Mouse (Mus musculus) mouse embryonic stem cell (cell line): ENCODE data around the gene Bmp2k.

Experiments used
- in situ Hi-C, 2 experiments: fragments of 300-500 bp; cut with MboI; formaldehyde crosslinking; loops; 1 replicate in 1 of 2; 3 replicates in 1 of 2; pipeline ENCODE4 v1.14.3; 2019 to 2020; ENCODE audit warnings: low sequenced_read_pairs in 2 of 2, low pct_unique_long_range_greater_than_20kb in 1 of 2, mixed read lengths in 1 of 2; ENCODE audit not compliant: unreplicated experiment in 1 of 2

The Bmp2k gene

DNA sequence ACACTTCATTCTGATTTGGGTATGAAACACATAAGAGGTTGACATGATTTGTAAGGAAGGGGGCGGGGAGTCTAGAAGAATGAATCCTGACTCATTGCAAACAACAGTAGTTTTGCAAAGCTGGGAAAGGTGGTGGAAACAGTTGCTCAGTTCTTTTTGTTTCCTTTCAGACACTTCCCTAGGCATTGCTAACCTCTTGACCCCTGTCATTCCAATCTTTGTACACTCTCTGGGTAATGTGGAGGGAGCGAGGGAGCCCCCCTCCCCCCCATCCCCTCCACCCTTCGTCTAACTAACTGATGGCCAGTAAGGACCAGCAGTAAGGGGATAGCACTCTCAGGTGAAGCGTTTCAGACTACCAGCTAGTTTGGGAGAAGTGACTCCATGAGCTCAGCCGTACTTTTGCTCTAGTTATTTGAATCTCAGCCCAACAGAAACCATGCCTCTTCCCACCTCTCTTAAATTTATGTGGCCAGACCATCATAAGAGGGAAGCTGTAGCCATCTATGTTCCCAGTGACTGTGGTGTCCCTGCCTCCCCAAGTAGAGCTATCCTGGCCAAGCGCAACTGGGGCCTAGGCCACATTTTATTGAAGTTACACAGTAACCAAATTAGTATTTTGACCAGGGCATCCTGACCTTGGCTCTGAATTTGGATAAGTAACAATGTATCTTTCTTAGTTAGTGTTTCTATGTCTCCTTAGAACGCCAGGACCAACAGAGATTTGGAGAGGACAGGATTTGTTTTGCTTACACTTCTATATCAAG lies 27.6 kb upstream of the Bmp2k start:
- in situ Hi-C loops: no loop called here

DNA sequence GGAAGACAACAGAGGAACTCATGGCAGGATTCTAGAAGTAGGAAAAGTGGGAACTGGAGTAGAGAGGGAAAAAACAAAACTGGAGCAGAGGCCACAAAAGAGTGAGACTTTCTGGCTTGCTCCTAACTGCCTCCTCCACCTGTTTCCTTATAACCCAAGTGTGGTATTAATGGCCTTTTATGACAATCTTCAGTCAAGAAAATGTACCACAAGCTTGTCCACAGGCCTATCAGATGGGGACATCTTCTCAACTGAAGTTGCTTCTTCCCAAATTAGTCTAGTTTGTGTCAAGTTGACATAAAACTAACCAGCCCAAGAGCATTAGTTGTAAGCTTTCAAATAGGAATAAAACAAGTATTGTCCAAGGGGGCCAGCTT lies 27.0 kb upstream of the Bmp2k start:
- in situ Hi-C loops: no loop called here

DNA sequence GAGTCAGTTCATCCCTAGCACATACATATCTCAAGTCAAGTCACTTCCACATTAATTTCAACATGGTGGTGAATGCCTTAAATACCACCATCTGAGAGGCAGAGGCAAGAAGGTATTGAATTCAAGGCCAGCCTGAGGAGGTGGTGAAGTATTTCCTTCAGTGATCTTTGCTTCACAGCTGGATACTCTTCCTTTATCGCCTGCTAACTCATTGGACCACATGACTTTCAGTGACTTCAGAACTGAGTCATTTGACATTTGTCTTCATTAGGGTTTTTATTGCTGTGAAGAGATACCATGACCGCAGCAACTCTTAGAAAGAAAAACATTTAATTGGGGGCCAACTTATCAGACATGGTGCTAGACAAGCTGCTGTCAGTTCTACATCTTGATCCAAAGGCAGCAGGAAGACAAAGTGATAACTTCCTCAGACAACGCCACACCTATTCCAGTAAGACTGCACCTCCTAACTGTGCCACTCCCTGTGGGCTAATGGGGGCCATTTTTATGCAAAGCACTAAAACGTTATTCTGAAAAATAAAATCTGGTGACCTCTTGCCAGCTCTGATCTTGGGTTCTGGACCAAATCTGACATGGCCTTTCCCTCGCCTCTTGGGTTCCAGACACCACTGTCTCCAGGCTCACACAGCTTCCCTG lies 24.9 kb upstream of the Bmp2k start:
- in situ Hi-C loops: no loop called here

DNA sequence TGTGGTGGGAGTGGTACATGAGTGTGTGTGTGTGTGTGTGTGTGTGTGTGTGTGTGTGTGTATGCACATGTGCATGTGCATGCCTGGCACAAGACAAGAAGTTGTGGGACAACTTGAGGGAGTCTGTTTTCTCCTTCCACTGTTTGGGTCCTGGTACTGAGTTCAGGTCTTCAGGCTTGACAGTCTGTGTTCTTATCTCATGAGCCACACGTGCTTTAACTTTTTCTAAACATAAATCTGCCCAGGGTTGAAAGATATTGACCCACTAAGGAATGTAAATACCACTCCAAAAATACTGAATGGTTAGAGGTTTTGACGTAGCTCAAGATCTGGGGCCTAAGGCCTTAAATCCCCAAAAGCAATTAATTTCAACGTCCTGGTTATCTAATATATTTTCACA lies 23.8 kb upstream of the Bmp2k start:
- in situ Hi-C loops: no loop called here

DNA sequence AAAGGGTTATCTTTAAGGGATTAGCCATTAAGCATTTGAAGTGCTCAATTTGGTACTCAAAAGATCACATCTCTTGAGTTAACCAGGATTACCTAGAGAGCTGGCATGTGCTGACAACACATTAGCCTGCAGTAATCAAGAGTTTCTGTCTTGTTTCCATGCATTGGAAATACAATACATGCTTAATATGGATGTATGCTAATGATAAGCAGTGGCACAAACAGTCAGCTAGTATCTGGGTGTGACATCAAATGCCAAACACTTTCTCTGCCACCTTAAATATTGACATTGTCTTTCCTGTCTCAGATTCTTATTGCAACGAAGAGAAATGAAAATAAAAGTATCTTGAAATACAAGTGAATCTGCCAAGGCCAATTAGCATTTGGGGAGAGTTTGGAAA lies 22.8 kb upstream of the Bmp2k start:
- in situ Hi-C loops: no loop called here

DNA sequence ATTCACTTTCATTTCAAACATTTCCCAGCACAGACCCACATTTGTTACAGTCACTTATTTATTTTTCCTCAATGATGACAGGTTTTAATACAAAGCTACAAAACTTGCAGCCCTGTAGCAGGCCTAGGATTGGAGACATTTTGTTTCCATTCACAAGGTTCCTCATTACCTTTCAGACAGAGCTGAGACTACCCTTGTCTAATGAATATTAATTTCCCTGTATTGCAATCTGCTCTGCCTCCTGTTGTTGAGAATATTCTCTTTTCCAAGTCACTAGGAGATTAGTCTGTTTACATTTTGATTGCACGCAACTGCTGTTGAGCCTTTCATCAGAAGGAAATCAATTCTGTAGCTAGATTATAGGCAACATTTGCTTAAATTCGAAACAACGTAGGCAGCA lies 22.4 kb upstream of the Bmp2k start:
- in situ Hi-C loops: no loop called here

DNA sequence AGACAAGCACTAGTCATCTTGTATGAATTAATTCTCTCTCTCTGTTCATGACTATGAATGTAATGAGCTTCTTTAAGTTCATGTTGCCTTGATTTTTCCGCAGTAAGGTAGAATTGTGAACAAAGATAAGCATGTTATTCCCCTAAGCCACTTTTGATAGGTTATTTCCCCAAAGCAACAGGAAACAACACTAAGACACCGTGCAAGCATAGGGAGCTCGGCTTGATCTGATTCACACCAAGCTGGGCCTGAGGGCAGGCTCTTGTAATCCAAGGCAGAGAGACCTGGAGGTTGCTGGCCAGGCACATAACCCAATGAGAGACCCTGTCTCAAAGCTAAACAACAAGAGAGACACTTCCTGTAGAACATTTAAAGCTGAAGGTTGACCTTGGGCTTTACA lies 21.3 kb upstream of the Bmp2k start:
- in situ Hi-C loops: no loop called here

DNA sequence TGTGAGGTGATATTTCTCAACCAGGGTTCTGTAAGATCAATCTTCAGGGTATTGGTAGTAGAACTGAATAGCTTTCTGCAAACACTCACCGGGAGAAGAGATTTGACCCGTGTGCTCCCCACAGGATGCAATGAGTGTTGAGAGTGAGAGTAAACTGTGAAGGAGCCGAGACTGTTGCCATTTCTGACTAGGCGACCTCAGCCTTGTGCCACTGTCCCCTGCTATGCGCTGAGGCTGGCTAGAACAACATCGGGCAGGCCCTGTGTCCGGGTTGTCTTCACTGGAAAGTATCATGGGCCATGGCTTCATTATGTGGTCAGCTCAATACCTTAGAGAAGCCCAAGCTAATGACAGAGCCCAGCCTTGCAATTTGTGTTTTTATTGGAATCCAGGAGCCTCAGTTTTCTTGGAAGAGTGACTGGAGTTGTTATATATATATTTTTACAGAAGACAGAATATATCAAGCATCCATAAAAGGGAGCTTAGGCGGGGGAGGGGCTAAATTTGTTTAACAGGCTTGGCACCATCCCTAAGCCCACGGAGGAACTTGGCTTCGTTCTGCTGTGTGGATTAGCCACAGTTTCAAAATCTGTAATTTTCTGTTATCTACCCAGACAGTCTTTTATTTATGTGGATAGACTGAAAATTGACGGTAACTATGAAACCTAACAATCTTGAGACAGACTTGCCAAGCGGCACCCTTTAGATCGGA lies 18.0 kb upstream of the Bmp2k start:
- in situ Hi-C loops: no loop called here

DNA sequence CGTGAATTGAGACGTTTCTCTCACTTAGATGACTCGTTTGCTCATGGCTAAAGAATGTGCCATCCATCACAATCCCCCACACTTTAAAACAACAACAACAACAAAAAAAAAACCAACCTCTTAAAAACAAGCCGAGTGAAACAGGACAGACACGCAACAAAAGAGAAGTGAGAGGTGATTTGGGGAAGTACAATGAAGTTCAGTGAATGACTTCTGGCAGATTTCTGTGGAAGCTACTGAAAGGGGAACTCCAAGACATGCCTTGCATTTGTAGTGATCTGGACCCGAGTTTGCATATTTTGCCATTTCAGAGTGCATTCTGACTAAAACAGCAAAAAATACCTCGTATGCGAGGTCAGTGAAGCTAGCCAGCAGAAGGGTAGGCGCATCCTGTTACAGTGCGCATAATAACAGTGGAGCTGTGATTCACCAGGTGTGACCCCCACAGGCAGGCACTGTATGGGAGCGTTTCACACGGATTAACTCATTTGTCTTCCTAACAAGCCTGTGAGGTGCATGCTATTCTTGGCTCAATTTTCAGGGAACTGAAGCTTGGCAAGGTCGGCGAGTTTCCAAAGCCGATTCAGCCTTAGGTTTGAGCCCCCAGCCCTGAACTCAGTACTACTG lies 17.4 kb upstream of the Bmp2k start:
- in situ Hi-C loops: no loop called here

DNA sequence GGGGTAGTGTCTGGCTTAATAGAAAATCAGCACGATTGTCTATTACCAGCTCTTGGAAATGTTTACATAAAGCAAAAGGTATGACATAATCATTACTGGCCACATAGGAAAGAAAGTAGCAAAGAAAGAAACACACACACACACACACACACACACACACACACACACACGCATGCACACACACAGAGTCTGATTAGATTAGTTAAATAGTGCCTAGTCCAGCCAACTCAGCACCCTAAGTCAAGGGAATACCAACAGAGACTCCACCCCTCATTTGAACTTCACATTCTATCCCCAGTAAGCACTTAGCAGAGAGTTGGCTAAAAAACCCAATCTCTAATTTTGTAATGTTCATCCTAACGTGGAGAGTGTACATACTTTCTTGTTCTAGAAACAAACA lies 15.5 kb upstream of the Bmp2k start:
- in situ Hi-C loops: no loop called here

DNA sequence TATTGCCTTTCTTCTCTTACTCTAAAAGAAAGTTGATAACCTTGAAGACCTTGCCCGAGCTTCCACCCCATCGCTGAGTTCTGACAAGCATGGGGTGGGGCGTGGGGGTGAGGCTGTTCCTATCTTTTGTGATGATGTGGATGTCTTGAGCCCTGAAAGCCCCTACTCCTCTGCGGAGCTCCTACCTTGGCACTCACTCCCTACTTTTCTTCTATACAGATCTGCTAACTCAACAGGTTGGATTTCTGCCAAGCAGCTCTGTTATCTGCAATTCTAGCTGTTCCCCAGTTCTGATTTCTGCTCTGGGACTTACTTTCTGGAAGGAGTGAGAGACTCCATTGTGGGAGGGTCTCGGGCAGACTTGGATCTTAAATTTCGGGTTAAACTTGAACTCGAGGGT lies 14.3 kb upstream of the Bmp2k start:
- in situ Hi-C loops: no loop called here

DNA sequence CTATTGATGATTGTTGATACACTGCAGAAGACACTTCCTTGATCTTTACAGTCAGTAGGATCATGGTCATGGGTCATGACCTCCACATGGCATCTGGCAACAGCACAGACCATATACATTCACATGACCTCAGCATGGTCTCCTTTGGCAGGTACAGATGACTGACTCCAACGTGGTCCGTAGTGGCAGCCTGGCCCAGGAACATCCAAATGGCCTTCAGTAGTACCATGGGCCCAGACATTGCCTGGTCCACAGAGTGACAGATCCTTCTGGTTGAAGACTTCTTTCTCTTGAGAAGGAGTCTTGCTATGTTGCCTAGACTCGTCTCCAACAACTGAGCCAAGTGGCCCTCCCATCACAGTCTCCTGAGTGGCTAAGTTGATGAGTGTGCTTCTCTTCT lies 10.6 kb upstream of the Bmp2k start:
- in situ Hi-C loops: no loop called here

DNA sequence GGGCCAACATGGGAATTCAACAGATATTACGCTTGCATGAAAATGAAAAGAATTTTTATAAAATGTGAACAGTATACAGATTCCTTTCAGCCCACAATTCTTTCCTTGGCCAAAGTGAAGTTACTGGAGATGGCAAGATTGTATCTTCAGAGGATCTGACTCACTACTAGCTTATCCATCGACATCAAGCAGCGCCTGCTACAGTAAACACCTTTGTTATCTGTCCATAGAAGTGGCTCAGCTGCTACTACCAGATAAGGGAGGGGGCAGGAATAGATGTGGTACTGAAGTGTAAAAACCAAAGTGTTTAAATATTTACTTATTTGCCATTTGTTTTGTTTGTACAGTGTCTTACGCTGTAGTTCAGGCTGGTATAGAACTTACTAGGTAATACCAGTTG lies 8.6 kb upstream of the Bmp2k start:
- in situ Hi-C loops: no loop called here

DNA sequence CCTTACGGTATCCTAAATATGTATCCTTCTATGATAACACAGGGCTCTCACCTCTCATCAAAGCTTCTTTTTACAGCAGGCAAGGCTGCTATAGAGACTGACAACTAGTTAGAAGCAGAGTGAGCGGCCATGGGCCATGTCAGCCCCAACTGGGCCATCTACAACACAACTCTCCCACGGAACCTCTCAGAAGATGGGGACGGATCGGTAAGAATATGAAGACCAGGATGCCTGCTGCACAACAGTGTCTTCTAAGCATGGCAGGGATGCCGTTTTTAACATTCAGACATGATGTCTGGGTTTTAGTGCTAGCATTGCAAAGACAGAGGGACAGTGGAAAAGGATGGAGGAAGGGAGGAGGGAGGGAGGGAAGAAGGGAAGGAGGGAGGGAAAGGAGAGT lies 6.3 kb upstream of the Bmp2k start:
- in situ Hi-C loops: no loop called here

DNA sequence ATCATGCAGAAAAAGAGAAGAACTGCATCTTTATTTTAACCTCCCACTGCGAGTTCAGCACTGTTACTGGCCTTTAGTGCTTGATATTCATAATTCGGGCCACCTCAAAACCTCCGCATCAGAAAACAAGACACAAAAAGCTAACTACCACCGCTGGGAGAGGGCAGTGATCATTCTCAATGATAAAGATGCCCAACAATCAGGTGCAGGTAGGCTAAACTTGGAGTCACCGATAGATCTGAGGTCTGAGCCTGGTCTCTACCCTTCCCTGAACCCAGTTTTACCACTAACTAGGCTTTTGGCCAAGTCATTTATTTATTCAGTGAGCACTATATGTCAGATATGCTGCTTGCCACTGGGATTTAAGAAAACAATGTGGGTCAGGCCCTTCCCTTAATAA lies 4.8 kb upstream of the Bmp2k start:
- in situ Hi-C loops: no loop called here

DNA sequence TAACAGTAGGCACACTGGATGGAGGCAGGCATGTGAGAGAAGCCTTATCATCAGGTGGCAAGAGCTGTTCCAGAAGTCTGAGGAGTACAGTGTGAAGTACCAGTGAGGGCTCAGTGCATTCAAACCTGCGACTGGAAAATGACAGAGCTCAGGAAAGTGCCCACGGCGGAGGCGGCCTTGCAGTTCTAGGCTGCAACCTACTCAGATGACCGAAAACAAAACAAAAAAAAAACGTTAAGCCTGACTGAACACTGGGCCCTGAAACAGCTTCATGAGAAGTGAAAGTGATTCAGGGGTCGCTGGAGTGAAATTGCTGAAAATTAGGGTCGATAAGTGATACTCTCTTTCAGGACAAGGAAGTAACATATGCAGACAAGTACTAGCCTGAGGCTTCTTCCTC lies 4.4 kb upstream of the Bmp2k start:
- in situ Hi-C loops: no loop called here

DNA sequence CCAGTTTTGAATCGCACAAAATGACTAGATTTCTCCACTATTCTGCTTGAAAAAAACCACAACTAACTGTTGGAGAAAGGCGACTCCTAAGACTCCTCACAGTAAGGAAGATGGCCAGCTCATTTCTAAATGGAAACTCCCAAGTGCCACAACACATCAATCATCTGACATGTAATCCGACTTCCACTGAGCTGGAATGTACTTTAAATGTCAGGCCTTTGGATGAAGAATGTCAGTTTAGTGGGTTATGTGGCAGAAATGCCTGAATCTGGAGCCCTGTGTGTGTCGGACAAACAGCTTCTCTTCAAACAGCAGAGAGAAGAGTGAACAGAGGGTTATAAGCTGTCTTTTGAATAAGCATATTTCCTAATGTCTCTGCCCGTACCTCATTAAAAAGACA lies 1.7 kb upstream of the Bmp2k start:
- in situ Hi-C loops: no loop called here

DNA sequence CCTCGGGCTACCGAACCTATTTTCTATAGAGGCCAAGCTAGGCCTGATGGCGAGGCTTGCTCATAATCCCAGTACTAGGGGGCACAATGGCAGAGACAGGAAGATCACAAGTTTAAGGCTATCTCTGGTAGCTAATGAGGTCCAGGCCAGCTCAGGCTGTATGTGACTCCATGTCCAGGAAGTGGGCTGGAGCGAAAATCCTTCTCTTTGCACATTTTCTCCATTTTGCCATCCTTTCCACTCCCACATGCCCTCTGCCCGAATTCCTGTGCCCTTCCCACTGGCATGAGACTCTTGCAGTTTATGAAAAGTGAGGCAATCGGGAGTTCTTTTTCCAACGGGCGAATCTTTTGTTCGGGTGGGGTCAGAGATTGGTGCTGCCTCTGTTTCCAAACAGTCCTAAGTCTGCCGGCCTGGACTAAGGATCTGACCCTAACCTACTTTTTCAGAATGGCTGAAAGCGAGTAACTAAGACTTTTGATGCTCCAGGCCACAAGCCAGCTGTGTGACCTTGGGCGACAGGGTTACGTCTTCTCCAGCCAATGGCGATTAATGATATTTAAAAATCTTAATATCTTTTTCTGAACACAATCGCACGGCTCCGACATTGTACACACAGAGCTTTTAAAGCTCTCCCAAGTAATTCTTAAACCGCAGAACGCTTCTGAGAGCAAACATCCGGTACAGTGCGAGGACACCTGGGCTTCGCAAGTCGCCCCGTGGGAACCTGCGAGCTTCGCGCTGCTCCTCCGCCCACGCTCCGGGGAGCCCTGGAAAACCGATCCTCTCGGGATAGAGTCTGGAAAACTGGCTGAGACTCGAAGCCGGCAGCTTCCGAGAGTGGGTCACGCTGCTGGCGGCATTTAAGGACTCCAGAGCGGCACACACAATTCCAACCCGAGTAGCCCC lies 834 bp upstream of the Bmp2k start:
- in situ Hi-C loops: no loop called here
